8 mouse cellular contexts compared by ENCODE assay signal in genomic region chr16:97288634-97289033, GRCm38 (mm10).
DNase-seq lines count a peak whose midpoint lies in the region; ATAC-seq and TF ChIP-seq lines count a peak whose summit lies in the region.

No protein-coding gene starts in this region.

- peak; percentile 47 for DNase-seq in intestine, embryonic 14.5 days (ENCODE audit: low spot score)
- peak; percentile 23 for DNase-seq in MEL-GATA-1-ER (ENCODE audit: extremely low read depth, low read depth)
- peak; percentile 32 to 43 for DNase-seq in kidney, postnatal 25 days
- no peak for DNase-seq in urinary bladder, postnatal 25 days (ENCODE audit: low spot score)

- H3ac ChIP-seq in myocyte (ENCODE audit: control insufficient read depth, insufficient read length): no peak overlapping the region

- no peak for TF ChIP-seq CTCF in intestine, postnatal 0 days (IDR thresholded peaks at IDR 0.05; ENCODE audit: low read depth)

- WGBS in intestine, embryonic 14.5 days: 41% methylated on average over 8 of the region's 8 CpGs
- 39% methylated on average over 8 of the region's 8 CpGs for WGBS in intestine, postnatal 0 days

- H3K4me2 ChIP-seq in intestine, embryonic 14.5 days (ENCODE audit: low read length): no peak overlapping the region
- no peak overlapping the region for H3K4me2 ChIP-seq in intestine, postnatal 0 days (replicated peaks; ENCODE audit: low read depth)
- peak overlapping the region; percentile 44 for H3K4me2 ChIP-seq in myocyte (ENCODE audit: low read depth)

- ATAC-seq in intestine, embryonic 14.5 days (replicated peaks; ENCODE audit: low FRiP score, low TSS enrichment, low read depth): no peak
- no peak for ATAC-seq in intestine, postnatal 0 days
- ATAC-seq in common myeloid progenitor, adult 5-6 weeks (replicated peaks; ENCODE audit: low read depth, poor library complexity, severe bottlenecking): peak; percentile 80
- no peak for ATAC-seq in inflammation-experienced regulatory T-cells, adult 6 months

- H3K9ac ChIP-seq in intestine, embryonic 14.5 days (ENCODE audit: low read length): no peak overlapping the region
- H3K9ac ChIP-seq in intestine, postnatal 0 days (ENCODE audit: low read depth, low read length): no peak overlapping the region

- H3K4me3 ChIP-seq in intestine, embryonic 14.5 days (ENCODE audit: low read depth, low read length): no peak overlapping the region
- no peak overlapping the region for H3K4me3 ChIP-seq in intestine, postnatal 0 days (ENCODE audit: low read depth, low read length)
- no peak overlapping the region for H3K4me3 ChIP-seq in myocyte

- no peaks in the 10 kb centered on the region for H3K9me3 ChIP-seq in intestine, embryonic 14.5 days (ENCODE audit: control insufficient read depth, low read length)
- no peaks in the 10 kb centered on the region for H3K9me3 ChIP-seq in intestine, postnatal 0 days (ENCODE audit: control insufficient read depth)

- H3K36me3 ChIP-seq in intestine, embryonic 14.5 days (ENCODE audit: control insufficient read depth, insufficient read depth, low read length): no peaks in the 10 kb centered on the region
- no peaks in the 10 kb centered on the region for H3K36me3 ChIP-seq in intestine, postnatal 0 days (ENCODE audit: control insufficient read depth, insufficient read depth)
- H3K36me3 ChIP-seq in myocyte (ENCODE audit: control insufficient read depth, insufficient read depth): no peaks in the 10 kb centered on the region

- H3K79me2 ChIP-seq in myocyte (ENCODE audit: control insufficient read depth, insufficient read depth): no peaks in the 10 kb centered on the region

- H3K27me3 ChIP-seq in intestine, embryonic 14.5 days (replicated peaks; ENCODE audit: control insufficient read depth, insufficient read depth, low read length): no peaks in the 10 kb centered on the region
- H3K27me3 ChIP-seq in intestine, postnatal 0 days (replicated peaks; ENCODE audit: control insufficient read depth, insufficient read depth, low read length): no peaks in the 10 kb centered on the region
- no peaks in the 10 kb centered on the region for H3K27me3 ChIP-seq in myocyte (ENCODE audit: control insufficient read depth, insufficient read depth, insufficient read length)

- no peak overlapping the region for H3K27ac ChIP-seq in intestine, embryonic 14.5 days (ENCODE audit: low read depth)
- H3K27ac ChIP-seq in intestine, postnatal 0 days (ENCODE audit: low read depth, low read length): no peak overlapping the region

- no peaks in the 10 kb centered on the region; the same call in 1 of the 2 replicates for H3K4me1 ChIP-seq in intestine, embryonic 14.5 days (replicated peaks; ENCODE audit: control insufficient read depth, insufficient read depth, low read length)
- no peaks in the 10 kb centered on the region; the same call in 1 of the 2 replicates for H3K4me1 ChIP-seq in intestine, postnatal 0 days (replicated peaks; ENCODE audit: control insufficient read depth, insufficient read depth, low read length)

- TF ChIP-seq POLR2A in myocyte (IDR thresholded peaks at IDR 0.05; ENCODE audit: insufficient read length, low read depth): no peak

TF ChIP-seq in myocyte, 11 proteins besides CTCF, POLR2A, EP300 and RAD21:
- TF ChIP-seq CEBPB (IDR thresholded peaks at IDR 0.05; ENCODE audit: insufficient read depth, poor library complexity, severe bottlenecking) (no peak), USF1 (IDR thresholded peaks at IDR 0.05; ENCODE audit: low read depth) (no peak), MYOG (IDR thresholded peaks at IDR 0.05; ENCODE audit: control insufficient read depth in 1 of 3, insufficient read depth in 1 of 3, insufficient read length in 2 of 3, low read depth in 2 of 3) (peak in 1 of 3 experiments; percentile 44), MAX (IDR thresholded peaks at IDR 0.05; ENCODE audit: low read depth) (no peak), MYOD1 (IDR thresholded peaks at IDR 0.05; ENCODE audit: control insufficient read depth in 1 of 3, insufficient read length in 2 of 3, low read depth in 2 of 3) (no peak)
